Mouse (Mus musculus): Measurements from ENCODE around the gene Ddx27.

Ddx27 gene

DNA sequence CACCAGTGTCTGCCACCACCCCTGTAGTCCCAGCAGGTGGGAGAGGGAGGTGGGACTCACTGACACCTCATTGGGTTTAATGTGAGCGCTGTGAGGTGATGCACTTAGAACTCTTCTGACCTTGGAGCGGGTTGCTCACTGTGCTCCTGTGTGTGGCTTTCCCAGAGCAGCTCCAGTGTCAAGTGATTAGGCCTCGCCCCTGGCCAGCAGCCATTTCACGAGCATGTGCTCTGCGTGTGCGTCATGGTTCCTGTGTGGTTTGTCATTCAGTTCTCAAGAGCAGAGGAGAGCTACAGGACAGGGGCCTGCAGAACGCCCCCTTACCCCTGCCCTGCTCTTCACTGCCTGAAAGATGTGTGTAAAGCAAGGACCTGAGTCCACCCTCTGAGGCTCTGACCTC lies 13.6 kb downstream of the Ddx27 start:
- DNase-seq (ENCODE audit: low read depth) = no peak

- DNase-seq (ENCODE audit: low read depth) = no peak
Measured at GRCm38 (mm10) chr2:167030507-167030906, 15.5 kb downstream of the Ddx27 start.

GRCm38 (mm10) chr2:167037710-167038109 lies 22.7 kb downstream of the Ddx27 start:
- no peak for DNase-seq (ENCODE audit: low read depth)

DNA sequence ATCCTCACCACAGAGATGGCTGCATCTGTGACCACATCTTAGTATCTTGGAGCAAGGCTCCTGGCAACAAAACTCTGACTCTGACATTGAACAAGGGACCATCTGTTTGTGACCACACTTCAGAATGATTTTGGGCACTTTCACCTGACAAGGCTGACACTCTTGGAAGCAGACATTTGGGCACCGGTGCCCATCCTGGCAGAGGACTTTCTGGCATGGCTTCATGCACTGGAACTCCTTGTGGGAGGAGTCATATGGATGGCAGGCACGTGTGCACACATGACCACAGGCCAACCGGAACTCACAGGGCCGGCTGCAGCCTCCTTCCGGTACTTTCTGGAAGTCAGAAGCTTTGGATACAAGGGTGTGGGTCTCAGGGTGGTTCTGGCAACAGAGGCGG lies 23.3 kb downstream of the Ddx27 start:
- DNase-seq (ENCODE audit: low read depth) = no peak

- DNase-seq (ENCODE audit: low read depth) = no peak
Measured at GRCm38 (mm10) chr2:167038716-167039115, 23.7 kb downstream of the Ddx27 start.

DNA sequence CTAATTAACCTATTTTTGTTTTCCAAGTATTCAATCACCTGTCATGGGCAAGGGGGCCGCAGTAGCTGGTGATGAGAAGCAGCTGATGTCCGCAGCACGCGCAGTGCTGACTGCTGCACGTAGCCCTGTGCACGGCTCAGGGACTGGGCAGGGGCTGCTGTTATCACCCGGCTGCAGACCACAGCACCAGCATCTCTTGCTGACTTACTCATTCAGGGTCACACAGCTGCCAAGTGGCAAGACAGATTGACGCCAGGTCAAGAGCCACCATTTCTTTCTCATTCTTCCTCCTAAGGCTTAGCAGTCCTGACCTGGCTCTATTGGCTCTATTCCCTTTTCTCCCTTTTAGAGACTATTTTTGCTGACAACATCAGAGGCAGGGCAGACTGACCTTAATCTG lies 24.4 kb downstream of the Ddx27 start:
- DNase-seq (ENCODE audit: low read depth) = no peak

GRCm38 (mm10) chr2:167043400-167044121 lies 28.6 kb downstream of the Ddx27 start:
- DNase-seq (ENCODE audit: low read depth) = no peak

DNA sequence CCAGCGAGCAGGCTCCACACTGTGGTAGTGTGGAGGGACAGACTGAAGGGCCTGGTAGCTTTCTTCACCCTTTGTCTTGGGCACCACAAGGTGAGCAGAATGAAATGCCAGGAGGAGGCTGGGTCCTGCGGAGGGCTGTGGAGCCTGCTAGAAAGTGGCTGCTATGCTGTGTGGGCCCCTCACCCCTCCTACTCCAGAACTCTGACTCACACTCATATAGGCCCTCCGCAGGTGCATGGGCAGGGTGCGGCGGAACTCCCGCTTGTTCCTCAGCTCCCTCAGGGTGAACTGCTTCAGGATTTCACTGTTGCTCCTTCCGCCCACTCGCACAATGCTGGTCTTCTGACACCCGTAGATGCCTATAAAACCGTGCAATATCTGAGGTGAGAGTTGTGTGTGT lies 33.2 kb downstream of the Ddx27 start:
- DNase-seq (ENCODE audit: low read depth) = no peak

DNA sequence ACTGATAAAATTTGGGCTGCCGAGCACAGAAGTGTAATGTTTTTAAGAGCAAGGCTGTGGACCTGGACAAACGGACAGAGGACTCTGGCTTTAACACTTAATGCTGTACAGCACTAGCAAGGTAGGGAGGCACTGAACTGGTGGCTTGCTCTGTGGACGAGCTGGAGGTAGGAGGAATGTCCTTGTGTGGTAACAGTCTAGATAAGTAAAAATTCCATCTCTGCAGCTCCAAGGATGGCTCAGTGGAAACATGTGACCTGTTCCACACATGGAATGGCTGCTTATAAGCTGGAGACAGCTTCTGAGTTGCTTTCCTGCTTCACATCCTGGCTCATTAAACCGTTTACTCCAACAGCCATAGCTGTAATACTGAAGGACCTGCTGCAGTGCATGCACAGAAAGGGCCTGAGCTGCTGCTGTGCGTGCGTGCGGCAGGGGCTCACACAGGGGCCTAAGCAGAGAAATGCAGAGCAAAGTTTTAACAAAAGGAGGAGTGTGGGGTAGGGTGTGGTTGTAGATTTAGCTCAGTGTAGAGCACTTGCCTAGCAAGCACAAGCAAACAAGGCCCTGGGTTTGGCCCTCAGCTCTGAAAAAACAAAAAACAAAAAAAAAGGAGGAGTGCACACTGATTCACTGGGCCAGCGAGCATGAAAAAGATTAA lies 33.8 kb downstream of the Ddx27 start:
- DNase-seq (ENCODE audit: low read depth) = no peak

- no peak for DNase-seq (ENCODE audit: low read depth)
Measured at GRCm38 (mm10) chr2:167053127-167053844, 38.3 kb downstream of the Ddx27 start.

GRCm38 (mm10) chr2:167055386-167055785 lies 40.4 kb downstream of the Ddx27 start:
- DNase-seq (ENCODE audit: low read depth) = no peak

DNA sequence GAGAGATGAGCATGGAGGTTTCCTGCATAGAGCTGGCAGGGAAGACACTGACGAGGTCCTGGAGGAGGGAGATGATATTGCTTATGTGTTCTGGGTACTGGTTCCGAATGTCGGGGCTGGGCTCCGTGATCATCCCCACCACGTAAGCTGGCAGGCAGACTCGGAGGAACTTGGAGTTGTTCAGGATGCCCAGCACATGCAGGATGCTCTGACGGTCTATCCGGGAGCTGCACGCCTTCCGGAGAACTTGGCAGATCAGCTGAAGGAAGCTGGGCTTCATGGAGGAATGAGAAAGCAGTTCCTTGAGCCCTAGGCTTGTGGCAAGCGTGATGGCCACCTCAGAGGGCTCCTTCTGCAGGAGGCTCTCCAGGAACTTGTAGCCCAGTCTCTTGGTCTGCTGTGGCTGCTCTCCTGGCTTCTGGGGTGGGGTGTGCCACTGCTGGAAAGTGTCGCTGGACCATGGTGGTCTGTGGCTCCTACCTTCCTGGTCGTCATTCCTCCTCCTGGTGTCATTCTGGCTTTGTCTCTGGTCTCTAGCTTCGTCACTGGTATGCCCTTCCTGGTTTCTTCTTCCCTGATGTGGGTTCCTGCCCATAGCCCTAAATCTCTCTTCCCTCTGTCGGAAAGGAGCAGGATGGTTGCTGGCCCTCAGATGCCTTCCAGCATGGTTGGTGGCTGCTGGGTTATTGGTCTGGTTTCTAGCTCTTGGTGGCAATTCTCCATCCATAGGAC lies 41.4 kb downstream of the Ddx27 start:
- DNase-seq (ENCODE audit: low read depth) = no peak

DNA sequence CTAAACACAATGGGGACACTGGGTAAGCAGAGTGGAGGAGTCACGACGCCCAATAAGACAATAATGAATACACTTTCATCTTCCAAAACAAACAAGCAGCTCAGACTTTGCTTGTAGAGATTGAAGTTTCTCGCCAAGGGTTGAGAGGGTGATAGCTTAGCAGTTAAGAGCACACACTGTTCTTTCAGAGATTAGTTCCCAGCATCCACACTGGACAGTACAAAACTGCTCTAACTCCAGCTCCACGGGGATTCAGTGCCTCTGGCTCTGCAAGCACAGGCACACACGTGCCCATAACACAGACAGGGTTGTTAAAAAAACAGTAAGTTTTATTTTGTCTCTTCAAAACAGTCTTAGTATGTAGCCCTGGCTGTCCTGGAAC lies 41.9 kb downstream of the Ddx27 start:
- DNase-seq (ENCODE audit: low read depth) = no peak

GRCm38 (mm10) chr2:167058201-167058600 lies 43.2 kb downstream of the Ddx27 start:
- DNase-seq (ENCODE audit: low read depth) = peak; percentile 43

GRCm38 (mm10) chr2:167058814-167059387 lies 43.9 kb downstream of the Ddx27 start:
- no peak for DNase-seq (ENCODE audit: low read depth)

DNA sequence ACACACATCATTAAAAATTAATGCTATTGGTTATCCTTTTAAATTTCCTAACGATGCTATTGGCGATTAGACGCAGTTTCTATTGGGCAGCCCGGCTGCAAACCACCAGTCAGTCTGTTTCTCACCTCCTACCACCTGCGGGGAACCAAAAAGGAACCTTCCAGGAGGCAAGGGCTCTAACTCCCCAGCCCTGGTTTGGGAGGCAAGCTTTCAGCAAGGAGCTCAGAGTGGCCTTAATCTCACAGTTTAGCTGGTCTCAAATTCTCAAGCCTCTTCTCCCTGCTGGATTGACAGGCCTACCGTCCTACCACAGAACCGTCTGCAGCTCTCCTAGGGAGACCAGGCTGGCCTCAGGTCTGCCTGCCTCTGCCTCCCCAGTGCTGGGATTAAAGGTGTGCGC lies 44.5 kb downstream of the Ddx27 start:
- DNase-seq (ENCODE audit: low read depth) = no peak

- DNase-seq (ENCODE audit: low read depth) = no peak
Measured at GRCm38 (mm10) chr2:167059960-167060359, 45.0 kb downstream of the Ddx27 start.

DNA sequence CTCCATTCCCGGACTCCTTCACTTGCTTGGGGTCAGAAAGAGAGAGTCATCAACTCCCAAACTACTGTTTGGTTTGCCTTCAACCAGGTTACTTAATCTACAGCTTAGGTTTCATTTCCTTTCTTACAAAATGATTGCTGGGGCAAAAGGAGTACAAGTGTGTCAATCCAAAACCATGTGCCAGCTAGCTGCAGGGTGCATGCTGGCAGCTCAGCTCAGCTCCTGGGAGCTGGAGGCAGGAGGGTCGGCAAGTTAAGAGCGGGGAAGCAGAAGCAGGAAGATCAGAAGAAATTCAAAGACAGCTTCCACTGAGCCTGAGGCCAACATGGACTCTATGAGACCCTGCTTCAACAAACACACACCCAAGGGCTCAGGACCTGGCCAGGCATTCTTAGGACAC lies 45.4 kb downstream of the Ddx27 start:
- DNase-seq (ENCODE audit: low read depth) = no peak

GRCm38 (mm10) chr2:167060761-167061160 lies 45.8 kb downstream of the Ddx27 start:
- DNase-seq (ENCODE audit: low read depth) = no peak

- DNase-seq (ENCODE audit: low read depth) = peak; percentile 43
Measured at GRCm38 (mm10) chr2:167061381-167062034, 46.5 kb downstream of the Ddx27 start.

- DNase-seq (ENCODE audit: low read depth) = peak; percentile 98
Measured at GRCm38 (mm10) chr2:167062497-167062911, 47.5 kb downstream of the Ddx27 start.
